Mouse (Mus musculus) liver, embryonic 14.5 days (tissue): Measurements from ENCODE around the gene Gucy1b2. TPM values are rescaled to one million over a fixed set of nuclear protein-coding genes. Genes with fewer than 3 reads are reported as not detected.

Experiments used
- ATAC-seq: fragments of 200-750 bp; cut with Nextera tagmentation; 2 replicates; pipeline ENCODE4 v1.8.0; 2017; ENCODE audit warnings: moderate number of reproducible peaks, mild to moderate bottlenecking, moderate library complexity; ENCODE audit not compliant: insufficient read depth
- DNase-seq, 3 experiments: peaks; one replicate each; pipeline ENCODE4 v3.0.0-alpha.2; 2012 to 2013; ENCODE audit warnings: low read depth in 3 of 3, low spot score in 3 of 3
- H3K27ac ChIP-seq: fragments of 300-500 bp; sonication (generic); 2 replicates; pipeline ENCODE4 v1.5.1; 2014; ENCODE audit warnings: moderate library complexity, mild to moderate bottlenecking, control low read depth, inconsistent platforms
- H3K27me3 ChIP-seq: fragments of 300-500 bp; sonication (generic); 2 replicates; pipeline ENCODE4 v1.6.1; 2014; ENCODE audit warnings: mild to moderate bottlenecking, low read length, moderate library complexity; ENCODE audit not compliant: control insufficient read depth, insufficient read depth
- H3K36me3 ChIP-seq: fragments of 300-500 bp; sonication (generic); replicated peaks from 2 replicates; pipeline ENCODE4 v1.6.1; 2014; ENCODE audit warnings: low read depth; ENCODE audit not compliant: control insufficient read depth, insufficient read depth
- H3K4me1 ChIP-seq, 2 experiments: fragments of 200-500 bp in 1 of 2; fragments of 300-500 bp in 1 of 2; sonication (generic) in 1 of 2; replicated peaks; 2 replicates each; pipeline ENCODE4 v1.6.1; 2012 to 2014; ENCODE audit warnings: antibody characterized with exemption in 1 of 2, inconsistent platforms in 1 of 2, low read length in 1 of 2; ENCODE audit not compliant: control insufficient read depth in 2 of 2, insufficient read depth in 2 of 2
- H3K4me2 ChIP-seq: fragments of 300-500 bp; sonication (generic); 2 replicates; pipeline ENCODE4 v1.6.1; 2014; ENCODE audit warnings: low read depth, mild to moderate bottlenecking, control low read depth, moderate library complexity
- H3K4me3 ChIP-seq, 2 experiments: fragments of 200-500 bp in 1 of 2; fragments of 300-500 bp in 1 of 2; sonication (generic) in 1 of 2; 2 replicates each; pipeline ENCODE4 v1.5.1; 2012 to 2014; ENCODE audit warnings: low read depth in 2 of 2, low read length in 2 of 2, mild to moderate bottlenecking in 2 of 2, control low read depth in 1 of 2, inconsistent platforms in 1 of 2, moderate library complexity in 1 of 2; ENCODE audit not compliant: insufficient read depth in 1 of 2
- H3K9ac ChIP-seq: fragments of 300-500 bp; sonication (generic); replicated peaks from 2 replicates; pipeline ENCODE4 v1.6.1; 2014; ENCODE audit warnings: mild to moderate bottlenecking, control low read depth, moderate library complexity
- H3K9me3 ChIP-seq: fragments of 300-500 bp; sonication (generic); 2 replicates; pipeline ENCODE4 v1.6.1; 2016; ENCODE audit warnings: low read length, mixed read lengths; ENCODE audit not compliant: control insufficient read depth
- CTCF ChIP-seq: IDR thresholded peaks from 2 replicates; pipeline ENCODE4 v1.5.1; 2016; ENCODE audit warnings: antibody characterized with exemption, low read depth, control low read depth
- EP300 ChIP-seq: IDR thresholded peaks from 2 replicates; pipeline ENCODE4 v1.6.1; 2016; ENCODE audit warnings: antibody characterized with exemption, low read depth
- WGBS: fragments of 180-500 bp; shearing (Covaris S2); extraction: QIAGEN DNeasy Blood & Tissue Kit; methylation state at CpG from one replicate; pipeline ENCODE4 v1.1.7; 2014; ENCODE audit not compliant: insufficient replicate concordance; 5-methylcytosine and 5-hydroxymethylcytosine counted together
- polyA plus RNA-seq, 2 experiments: library from polyadenylated mRNA; depleted of rRNA in 1 of 2; stranded (reverse) in 1 of 2; unstranded in 1 of 2; fragments of >200 nt; fragmentation: Nextera tagmentation in 1 of 2; extraction: Ambion mirVana in 1 of 2; gene quantifications; 2 replicates each; pipeline versions ENCODE4 v1.2.1 to v1.2.3; 2012 to 2014

Gucy1b2 gene
- polyA plus RNA-seq, 2 experiments = not detected

GRCm38 (mm10) chr14:62361263-62361980 lies 94.7 kb downstream of the Gucy1b2 start:
- no peaks in the 10 kb centered on the region for H3K9me3 ChIP-seq
- no peak overlapping the region for H3K4me3 ChIP-seq
- no peak overlapping the region for H3K27ac ChIP-seq
- no peaks in the 10 kb centered on the region for H3K27me3 ChIP-seq
- TF ChIP-seq CTCF = no peak
- TF ChIP-seq EP300 = no peak
- 64% methylated on average over 8 of the region's 8 CpGs for WGBS
- H3K36me3 ChIP-seq = peaks cover 15% of the 10 kb centered on the region
- DNase-seq (peak in 1 of 3 experiments; percentile 11), ATAC-seq (0 out of 2 replicates have a peak, but pooled peaks have one; percentile 18)
- no peak overlapping the region for H3K4me2 ChIP-seq
- no peaks in the 10 kb centered on the region; a peak in 1 of 4 replicates for H3K4me1 ChIP-seq
- H3K9ac ChIP-seq = no peak overlapping the region

DNA sequence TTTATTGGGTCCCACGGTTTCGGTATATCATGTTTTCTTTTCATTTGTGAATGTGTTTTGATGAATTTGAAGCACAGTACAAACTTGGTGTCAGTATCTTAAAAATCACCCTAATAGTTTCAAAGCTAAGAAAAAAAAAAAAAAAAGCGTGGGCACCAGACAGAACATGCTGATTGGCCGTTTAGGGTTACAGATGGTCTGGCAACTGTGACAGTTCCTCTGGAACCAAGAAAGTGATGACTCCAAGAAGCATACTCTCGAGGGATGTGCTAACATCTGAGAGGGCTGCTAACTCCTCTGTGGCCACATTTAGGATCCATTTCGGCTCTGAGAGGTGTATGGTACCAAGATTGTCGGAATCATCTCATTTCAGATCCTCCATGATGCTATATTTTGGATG lies 100.9 kb downstream of the Gucy1b2 start:
- Histone ChIP-seq H3K4me2 (no peak overlapping the region), H3K9me3 (no peaks in the 10 kb centered on the region), H3K9ac (no peak overlapping the region), H3K4me3 (no peak overlapping the region), H3K36me3 (peaks cover 3% of the 10 kb centered on the region), H3K27ac (no peak overlapping the region), H3K27me3 (no peaks in the 10 kb centered on the region), H3K4me1 (no peaks in the 10 kb centered on the region)
- ATAC-seq = no peak
- TF ChIP-seq EP300 = no peak
- no peak for TF ChIP-seq CTCF
- 74% methylated on average over 7 of the region's 7 CpGs for WGBS
- no peak for DNase-seq

DNA sequence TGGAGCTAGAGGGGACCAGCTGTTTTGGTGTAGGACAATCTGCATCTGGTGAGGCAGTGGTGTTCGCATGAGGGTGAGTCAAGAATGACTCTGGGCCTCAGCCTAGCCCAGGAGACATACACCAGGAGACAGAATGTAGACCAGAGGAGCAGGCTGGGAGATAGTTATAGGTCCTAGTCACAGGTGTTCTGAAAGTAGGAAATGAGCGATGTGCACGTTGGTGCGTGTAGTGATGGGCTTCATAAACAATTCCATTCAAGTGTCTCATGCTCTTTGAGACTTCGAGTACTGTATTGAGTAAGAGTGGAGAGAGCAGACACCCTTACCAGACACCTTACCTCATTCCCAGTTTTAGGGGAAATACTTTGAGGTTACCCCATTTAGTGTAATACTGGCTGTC lies 102.3 kb downstream of the Gucy1b2 start:
- DNase-seq (no peak), ATAC-seq (no peak)
- Histone ChIP-seq H3K9me3 (no peaks in the 10 kb centered on the region), H3K27me3 (no peaks in the 10 kb centered on the region), H3K9ac (no peak overlapping the region), H3K36me3 (peaks cover 5% of the 10 kb centered on the region; the same call in 1 of the 2 replicates), H3K4me3 (no peak overlapping the region), H3K27ac (no peak overlapping the region), H3K4me2 (no peak overlapping the region), H3K4me1 (no peaks in the 10 kb centered on the region)
- WGBS = 80% methylated on average over 5 of the region's 5 CpGs
- no peak for TF ChIP-seq CTCF
- TF ChIP-seq EP300 = no peak

DNA sequence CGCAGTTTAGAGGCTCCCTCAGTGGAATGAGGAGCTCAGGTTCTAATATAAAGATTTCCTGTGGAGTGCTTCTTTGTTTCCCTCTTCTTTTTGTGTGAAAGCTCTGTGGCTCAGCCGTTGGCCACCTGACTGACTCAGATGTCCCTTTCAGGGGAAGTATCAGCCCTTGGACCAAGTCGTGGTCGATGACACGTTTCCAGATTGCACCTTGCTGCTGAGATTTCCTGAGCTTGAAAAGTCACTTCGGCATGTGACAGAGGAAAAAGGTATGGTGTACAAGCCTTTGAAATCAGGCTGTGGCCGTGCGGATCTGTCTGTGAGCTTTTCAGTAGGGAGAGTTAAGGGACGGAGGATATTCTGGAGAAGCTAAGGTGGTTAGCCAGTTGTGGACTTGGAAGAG lies 102.7 kb downstream of the Gucy1b2 start:
- Histone ChIP-seq H3K27ac (no peak overlapping the region), H3K9me3 (no peaks in the 10 kb centered on the region), H3K4me2 (no peak overlapping the region), H3K27me3 (no peaks in the 10 kb centered on the region), H3K36me3 (peaks cover 5% of the 10 kb centered on the region; the same call in 1 of the 2 replicates), H3K4me3 (no peak overlapping the region), H3K9ac (no peak overlapping the region), H3K4me1 (no peaks in the 10 kb centered on the region)
- ATAC-seq = no peak
- DNase-seq = no peak
- TF ChIP-seq EP300 = no peak
- TF ChIP-seq CTCF = no peak
- 72% methylated on average over 9 of the region's 9 CpGs for WGBS

GRCm38 (mm10) chr14:62350890-62351289 lies 105.2 kb downstream of the Gucy1b2 start:
- ATAC-seq (no peak), DNase-seq (no peak)
- no peaks in the 10 kb centered on the region for H3K9me3 ChIP-seq
- peaks cover 5% of the 10 kb centered on the region; the same call in 1 of the 2 replicates for H3K36me3 ChIP-seq
- no peak overlapping the region for H3K27ac ChIP-seq
- no peak overlapping the region for H3K4me2 ChIP-seq
- no peaks in the 10 kb centered on the region for H3K27me3 ChIP-seq
- no peak overlapping the region for H3K9ac ChIP-seq
- no peak overlapping the region for H3K4me3 ChIP-seq
- TF ChIP-seq EP300 = no peak
- no peak for TF ChIP-seq CTCF
- no peaks in the 10 kb centered on the region for H3K4me1 ChIP-seq
- 81% methylated on average over 3 of the region's 3 CpGs for WGBS
